In genomic region chr5:66745390-66745995, GRCm38 (mm10) we compare ENCODE assay signal across 8 mouse cellular contexts. TPM values are rescaled to one million over a fixed set of nuclear protein-coding genes. Genes with fewer than 3 reads are reported as not detected.
A peak's percentile ranks its signal among the peaks of the same experiment; 100 is the strongest.
DNase-seq lines count a peak whose midpoint lies in the region; ATAC-seq and TF ChIP-seq lines count a peak whose summit lies in the region.

Gene Limch1 (plus strand): TSS chr5:66745827.

- no peak for DNase-seq in thymus, adult 2 months
- DNase-seq in thymus, adult 18-20 months, result no peak
- DNase-seq in heart, adult 9 months (ENCODE audit: low spot score in 2 of 2), result peak; percentile 82 to 84
- DNase-seq in kidney, adult 9 months, result peak; percentile 74
- peak; percentile 45 for DNase-seq in urinary bladder, postnatal 25 days (ENCODE audit: low spot score)

- no peak for TF ChIP-seq POLR2A in thymus, adult 2 months (IDR thresholded peaks at IDR 0.05; ENCODE audit: control insufficient read depth, extremely low read depth, insufficient read depth, low read length, poor library complexity)

- ATAC-seq in embryonic facial prominence, embryonic 13.5 days (ENCODE audit: insufficient number of reproducible peaks, insufficient read depth, low FRiP score, low TSS enrichment, low read depth), result peak; percentile 63
- peak; percentile 79 for ATAC-seq in limb, embryonic 13.5 days (ENCODE audit: low FRiP score, low read depth)
- peak; percentile 85 for ATAC-seq in midbrain, embryonic 16.5 days

- peak within 1 kb of the TSS; percentile 11; the same call in 1 of the 2 replicates for H3K4me3 ChIP-seq in thymus, adult 2 months (ENCODE audit: control insufficient read depth, insufficient read depth, low read length)
- peak within 1 kb of the TSS; percentile 73 for H3K4me3 ChIP-seq in embryonic facial prominence, embryonic 13.5 days
- peak within 1 kb of the TSS; percentile 72 for H3K4me3 ChIP-seq in limb, embryonic 13.5 days
- H3K4me3 ChIP-seq in midbrain, embryonic 16.5 days (ENCODE audit: low read depth, low read length), result peak within 1 kb of the TSS; percentile 81

- H3K4me2 ChIP-seq in embryonic facial prominence, embryonic 13.5 days, result peak within 1 kb of the TSS; percentile 94
- H3K4me2 ChIP-seq in limb, embryonic 13.5 days (replicated peaks), result peak within 1 kb of the TSS; percentile 97
- peak within 1 kb of the TSS; percentile 90 for H3K4me2 ChIP-seq in midbrain, embryonic 16.5 days (ENCODE audit: low read length)

- no peak within 1 kb of the TSS for H3K27ac ChIP-seq in thymus, adult 2 months (ENCODE audit: control insufficient read depth, insufficient read depth, low read length)
- peak within 1 kb of the TSS; percentile 66 for H3K27ac ChIP-seq in embryonic facial prominence, embryonic 13.5 days
- peak within 1 kb of the TSS; percentile 52; the same call in 1 of the 2 replicates for H3K27ac ChIP-seq in limb, embryonic 13.5 days
- H3K27ac ChIP-seq in midbrain, embryonic 16.5 days (ENCODE audit: low read length), result peak within 1 kb of the TSS; percentile 91

- H3K4me1 ChIP-seq in thymus, adult 2 months (replicated peaks; ENCODE audit: control insufficient read depth, insufficient read depth, low read length), result no peaks in the 10 kb centered on the region
- H3K4me1 ChIP-seq in embryonic facial prominence, embryonic 13.5 days, result peaks cover 32% of the 10 kb centered on the region
- H3K4me1 ChIP-seq in limb, embryonic 13.5 days, result peaks cover 32% of the 10 kb centered on the region
- H3K4me1 ChIP-seq in midbrain, embryonic 16.5 days (ENCODE audit: control insufficient read depth, insufficient read depth, low read length), result peaks cover 25% of the 10 kb centered on the region

- H3K27me3 ChIP-seq in thymus, adult 2 months (ENCODE audit: control insufficient read depth, insufficient read depth, low read length), result no peaks in the 10 kb centered on the region; the same call in 1 of the 2 replicates
- peaks cover 13% of the 10 kb centered on the region for H3K27me3 ChIP-seq in embryonic facial prominence, embryonic 13.5 days
- peaks cover 39% of the 10 kb centered on the region for H3K27me3 ChIP-seq in limb, embryonic 13.5 days
- H3K27me3 ChIP-seq in midbrain, embryonic 16.5 days (ENCODE audit: control insufficient read depth, insufficient read depth, low read depth, low read length), result no peaks in the 10 kb centered on the region

- TF ChIP-seq CTCF in thymus, adult 2 months (IDR thresholded peaks at IDR 0.05; ENCODE audit: borderline replicate concordance, control insufficient read depth, extremely low read depth, insufficient read depth, low read length, poor library complexity), result no peak

- peak within 1 kb of the TSS; percentile 82 for H3K9ac ChIP-seq in embryonic facial prominence, embryonic 13.5 days
- peak within 1 kb of the TSS; percentile 78 for H3K9ac ChIP-seq in limb, embryonic 13.5 days
- H3K9ac ChIP-seq in midbrain, embryonic 16.5 days (ENCODE audit: low read depth, low read length), result peak within 1 kb of the TSS; percentile 92

- no peaks in the 10 kb centered on the region for H3K9me3 ChIP-seq in embryonic facial prominence, embryonic 13.5 days
- no peaks in the 10 kb centered on the region for H3K9me3 ChIP-seq in limb, embryonic 13.5 days
- no peaks in the 10 kb centered on the region for H3K9me3 ChIP-seq in midbrain, embryonic 16.5 days (replicated peaks; ENCODE audit: control insufficient read depth, low read length, poor library complexity, severe bottlenecking)

- H3K36me3 ChIP-seq in thymus, adult 2 months (ENCODE audit: control insufficient read depth, insufficient read depth, low read length), result no peaks in the 10 kb centered on the region
- H3K36me3 ChIP-seq in embryonic facial prominence, embryonic 13.5 days, result no peaks in the 10 kb centered on the region
- no peaks in the 10 kb centered on the region for H3K36me3 ChIP-seq in limb, embryonic 13.5 days
- no peaks in the 10 kb centered on the region for H3K36me3 ChIP-seq in midbrain, embryonic 16.5 days (ENCODE audit: control insufficient read depth, insufficient read depth, low read length)

- WGBS in thymus, adult 2 months, result 5% methylated on average over 50 of the region's 50 CpGs
- WGBS in embryonic facial prominence, embryonic 13.5 days, result under 1% methylated on average over 43 of the region's 50 CpGs
- WGBS in limb, embryonic 13.5 days, result 1% methylated on average over 50 of the region's 50 CpGs
- 2% methylated on average over 38 of the region's 50 CpGs for WGBS in midbrain, embryonic 16.5 days

RNA-seq across cellular contexts. Expression of gene Limch1, which starts in this region (rescaled TPM):
- polyA plus RNA-seq in thymus, adult 2 months (2012; rRNA removed), result 3.8 and 5.0 TPM in 2 replicates
- polyA plus RNA-seq in embryonic facial prominence, embryonic 13.5 days (2015; fragmentation: Nextera tagmentation; extraction: Ambion mirVana), result 106 and 115 TPM in 2 replicates
- 75.5 and 82.0 TPM in 2 replicates for polyA plus RNA-seq in limb, embryonic 13.5 days (2015; fragmentation: Nextera tagmentation; extraction: Ambion mirVana)
- 40.4 and 48.8 TPM in 2 replicates for polyA plus RNA-seq in midbrain, embryonic 16.5 days (2015; fragmentation: Nextera tagmentation; extraction: Ambion mirVana)

Comparison
In these comparisons a context has a peak if more than half of its experiments do, and no peak if none do; other contexts are left out.
1. DNase-seq: peak in heart, adult 9 months (2 of 2), kidney, adult 9 months (single experiment) and urinary bladder, postnatal 25 days (single experiment); none in thymus, adult 2 months (single experiment) and thymus, adult 18-20 months (0 of 2).
2. H3K4me3 ChIP-seq: peak in every context shown above with its lines; median percentile 81 in midbrain, embryonic 16.5 days; 73 in embryonic facial prominence, embryonic 13.5 days; 72 in limb, embryonic 13.5 days; 11 in thymus, adult 2 months.
3. Peak in every context shown above with its lines, with median percentiles within 50 percentile points of each other: ATAC-seq, H3K4me2 ChIP-seq and H3K9ac ChIP-seq.